Mouse (Mus musculus) ES-E14 (cell line): ENCODE measurements around the gene Slc6a6.

Experiments
- CHD2 ChIP-seq: IDR thresholded peaks from 2 replicates; pipeline ENCODE4 v1.6.1; 2014; ENCODE audit warnings: mild to moderate bottlenecking, low read depth, low read length, inconsistent platforms
- HCFC1 ChIP-seq: IDR thresholded peaks from 2 replicates; pipeline ENCODE4 v1.6.1; 2012; ENCODE audit warnings: low read length, inconsistent platforms, borderline replicate concordance; ENCODE audit not compliant: insufficient read depth
- ZNF384 ChIP-seq: IDR thresholded peaks from 2 replicates; pipeline ENCODE4 v1.6.1; 2012; ENCODE audit warnings: low read depth, low read length, inconsistent platforms

GRCm38 (mm10) chr6:91745947-91746582 is 62.2 kb downstream of the Slc6a6 start:
- TF ChIP-seq HCFC1 (no peak), CHD2 (no peak), ZNF384 (no peak)
